Mouse (Mus musculus): ENCODE results near the gene Bloc1s5. TPM values are rescaled to one million over a fixed set of nuclear protein-coding genes. Genes with fewer than 3 reads are reported as not detected.
A peak's percentile ranks its signal among the peaks of the same experiment; 100 is the strongest.

Gene Bloc1s5
- polyA plus RNA-seq, 1 experiment from 2014 or later = 17.1 TPM

- no peaks in the 10 kb centered on the region for H3K9me3 ChIP-seq
- no peak overlapping the region for H3K4me2 ChIP-seq
- H3K27ac ChIP-seq (replicated peaks) = peak overlapping the region; percentile 16; the same call in 1 of the 2 replicates
- no peak overlapping the region for H3K9ac ChIP-seq
- 66% methylated on average over 4 of the region's 4 CpGs for WGBS
- H3K4me1 ChIP-seq = peaks cover 36% of the 10 kb centered on the region
- ATAC-seq (ENCODE audit: extremely low read depth, insufficient number of reproducible peaks, low FRiP score, low TSS enrichment) = no peak
- H3K36me3 ChIP-seq = peaks cover 27% of the 10 kb centered on the region
- H3K27me3 ChIP-seq (replicated peaks) = no peaks in the 10 kb centered on the region
- no peak overlapping the region for H3K4me3 ChIP-seq
These were observed 18.0 kb downstream of the Bloc1s5 start for GRCm38 (mm10) chr13:38616887-38617286.

GRCm38 (mm10) chr13:38615656-38616055 is 19.3 kb downstream of the Bloc1s5 start:
- WGBS = 44% methylated on average over 5 of the region's 5 CpGs
- no peak overlapping the region for H3K9ac ChIP-seq
- H3K4me3 ChIP-seq = no peak overlapping the region
- H3K27me3 ChIP-seq (replicated peaks) = no peaks in the 10 kb centered on the region
- H3K9me3 ChIP-seq = no peaks in the 10 kb centered on the region
- H3K4me1 ChIP-seq = peaks cover 37% of the 10 kb centered on the region
- no peak for ATAC-seq (ENCODE audit: extremely low read depth, insufficient number of reproducible peaks, low FRiP score, low TSS enrichment)
- H3K4me2 ChIP-seq = no peak overlapping the region
- H3K27ac ChIP-seq (replicated peaks) = no peak overlapping the region
- peaks cover 27% of the 10 kb centered on the region for H3K36me3 ChIP-seq

GRCm38 (mm10) chr13:38614298-38614697 is 20.6 kb downstream of the Bloc1s5 start:
- no peaks in the 10 kb centered on the region for H3K27me3 ChIP-seq (replicated peaks)
- H3K9ac ChIP-seq = peak overlapping the region; percentile 10; the same call in 1 of the 2 replicates
- peaks cover 45% of the 10 kb centered on the region for H3K4me1 ChIP-seq
- H3K9me3 ChIP-seq = no peaks in the 10 kb centered on the region
- H3K36me3 ChIP-seq = peaks cover 28% of the 10 kb centered on the region
- WGBS = 34% methylated on average over 5 of the region's 5 CpGs
- no peak overlapping the region for H3K4me3 ChIP-seq
- peak overlapping the region; percentile 16; the same call in 1 of the 2 replicates for H3K4me2 ChIP-seq
- no peak for ATAC-seq (ENCODE audit: extremely low read depth, insufficient number of reproducible peaks, low FRiP score, low TSS enrichment)
- peak overlapping the region; percentile 61 for H3K27ac ChIP-seq (replicated peaks)

- Histone ChIP-seq H3K27me3 (replicated peaks) (no peaks in the 10 kb centered on the region), H3K4me3 (no peak overlapping the region), H3K27ac (replicated peaks) (peak overlapping the region; percentile 61; the same call in 1 of the 2 replicates), H3K9ac (0 out of 2 replicates have a peak overlapping the region, but pooled peaks have one; percentile 24), H3K9me3 (no peaks in the 10 kb centered on the region), H3K4me2 (no peak overlapping the region), H3K4me1 (peaks cover 45% of the 10 kb centered on the region), H3K36me3 (peaks cover 26% of the 10 kb centered on the region)
- WGBS = 68% methylated on average over 8 of the region's 8 CpGs
- ATAC-seq (ENCODE audit: extremely low read depth, insufficient number of reproducible peaks, low FRiP score, low TSS enrichment) = no peak
These were observed 21.3 kb downstream of the Bloc1s5 start for GRCm38 (mm10) chr13:38613583-38613982.

GRCm38 (mm10) chr13:38612608-38613007 is 22.3 kb downstream of the Bloc1s5 start:
- Histone ChIP-seq H3K36me3 (peaks cover 26% of the 10 kb centered on the region), H3K9me3 (no peaks in the 10 kb centered on the region), H3K9ac (no peak overlapping the region), H3K27me3 (replicated peaks) (no peaks in the 10 kb centered on the region), H3K4me3 (no peak overlapping the region), H3K4me2 (no peak overlapping the region), H3K4me1 (peaks cover 45% of the 10 kb centered on the region), H3K27ac (replicated peaks) (no peak overlapping the region)
- 74% methylated on average over 9 of the region's 9 CpGs for WGBS
- no peak for ATAC-seq (ENCODE audit: extremely low read depth, insufficient number of reproducible peaks, low FRiP score, low TSS enrichment)

- no peak overlapping the region for H3K4me3 ChIP-seq
- H3K27ac ChIP-seq (replicated peaks) = no peak overlapping the region
- no peaks in the 10 kb centered on the region for H3K9me3 ChIP-seq
- no peak overlapping the region for H3K9ac ChIP-seq
- peaks cover 26% of the 10 kb centered on the region for H3K36me3 ChIP-seq
- ATAC-seq (ENCODE audit: extremely low read depth, insufficient number of reproducible peaks, low FRiP score, low TSS enrichment) = no peak
- 90% methylated on average over 4 of the region's 4 CpGs for WGBS
- no peaks in the 10 kb centered on the region for H3K27me3 ChIP-seq (replicated peaks)
- peaks cover 42% of the 10 kb centered on the region for H3K4me1 ChIP-seq
- H3K4me2 ChIP-seq = no peak overlapping the region
These were observed 22.7 kb downstream of the Bloc1s5 start for GRCm38 (mm10) chr13:38612179-38612578.

GRCm38 (mm10) chr13:38610336-38610735 is 24.6 kb downstream of the Bloc1s5 start:
- H3K9me3 ChIP-seq = no peaks in the 10 kb centered on the region
- H3K36me3 ChIP-seq = peaks cover 29% of the 10 kb centered on the region
- no peak overlapping the region for H3K4me2 ChIP-seq
- peaks cover 28% of the 10 kb centered on the region for H3K4me1 ChIP-seq
- H3K27ac ChIP-seq (replicated peaks) = no peak overlapping the region; the same call in 1 of the 2 replicates
- H3K4me3 ChIP-seq = no peak overlapping the region
- no peak overlapping the region for H3K9ac ChIP-seq
- no peaks in the 10 kb centered on the region for H3K27me3 ChIP-seq (replicated peaks)
- no peak for ATAC-seq (ENCODE audit: extremely low read depth, insufficient number of reproducible peaks, low FRiP score, low TSS enrichment)
- 53% methylated on average over 6 of the region's 6 CpGs for WGBS

GRCm38 (mm10) chr13:38607130-38607529 is 27.8 kb downstream of the Bloc1s5 start:
- no peak for ATAC-seq (ENCODE audit: extremely low read depth, insufficient number of reproducible peaks, low FRiP score, low TSS enrichment)
- no peak overlapping the region for H3K27ac ChIP-seq (replicated peaks)
- no peaks in the 10 kb centered on the region for H3K9me3 ChIP-seq
- no peak overlapping the region for H3K4me2 ChIP-seq
- peaks cover 23% of the 10 kb centered on the region for H3K36me3 ChIP-seq
- 73% methylated on average over 6 of the region's 6 CpGs for WGBS
- H3K4me3 ChIP-seq = no peak overlapping the region
- no peaks in the 10 kb centered on the region for H3K27me3 ChIP-seq (replicated peaks)
- H3K9ac ChIP-seq = no peak overlapping the region
- H3K4me1 ChIP-seq = peaks cover 25% of the 10 kb centered on the region

GRCm38 (mm10) chr13:38605353-38605752 is 29.6 kb downstream of the Bloc1s5 start:
- no peak overlapping the region for H3K4me3 ChIP-seq
- no peak overlapping the region for H3K9ac ChIP-seq
- 79% methylated on average over 6 of the region's 6 CpGs for WGBS
- peaks cover 12% of the 10 kb centered on the region; the same call in 1 of the 2 replicates for H3K36me3 ChIP-seq
- no peak overlapping the region for H3K4me2 ChIP-seq
- H3K9me3 ChIP-seq = no peaks in the 10 kb centered on the region
- no peak overlapping the region for H3K27ac ChIP-seq (replicated peaks)
- ATAC-seq (ENCODE audit: extremely low read depth, insufficient number of reproducible peaks, low FRiP score, low TSS enrichment) = no peak
- no peaks in the 10 kb centered on the region for H3K27me3 ChIP-seq (replicated peaks)
- peaks cover 33% of the 10 kb centered on the region for H3K4me1 ChIP-seq

- WGBS = 78% methylated on average over 13 of the region's 13 CpGs
- no peak for ATAC-seq (ENCODE audit: extremely low read depth, insufficient number of reproducible peaks, low FRiP score, low TSS enrichment)
These were observed 31.9 kb downstream of the Bloc1s5 start for GRCm38 (mm10) chr13:38602966-38603365.

GRCm38 (mm10) chr13:38602243-38602832 is 32.6 kb downstream of the Bloc1s5 start:
- WGBS = 36% methylated on average over 17 of the region's 17 CpGs
- ATAC-seq (ENCODE audit: extremely low read depth, insufficient number of reproducible peaks, low FRiP score, low TSS enrichment) = no peak
- no peaks in the 10 kb centered on the region for H3K27me3 ChIP-seq (replicated peaks)
- peak overlapping the region; percentile 67 for H3K27ac ChIP-seq (replicated peaks)
- H3K4me3 ChIP-seq = no peak overlapping the region; the same call in 1 of the 2 replicates
- peaks cover 15% of the 10 kb centered on the region; the same call in 1 of the 2 replicates for H3K36me3 ChIP-seq
- no peaks in the 10 kb centered on the region for H3K9me3 ChIP-seq
- peak overlapping the region; percentile 51 for H3K4me2 ChIP-seq
- H3K4me1 ChIP-seq = peaks cover 27% of the 10 kb centered on the region
- H3K9ac ChIP-seq = peak overlapping the region; percentile 58; the same call in 1 of the 2 replicates

More at GRCm38 (mm10) chr13:38602966-38603365, 31.9 kb downstream of the Bloc1s5 start:
- Histone ChIP-seq H3K9ac (peak overlapping the region; percentile 58; the same call in 1 of the 2 replicates), H3K36me3 (peaks cover 15% of the 10 kb centered on the region; the same call in 1 of the 2 replicates), H3K27ac (replicated peaks) (peak overlapping the region; percentile 67), H3K27me3 (replicated peaks) (no peaks in the 10 kb centered on the region), H3K4me1 (peaks cover 27% of the 10 kb centered on the region), H3K9me3 (no peaks in the 10 kb centered on the region), H3K4me3 (no peak overlapping the region), H3K4me2 (peak overlapping the region; percentile 51)

- H3K27ac ChIP-seq (replicated peaks) = no peak overlapping the region
- no peak overlapping the region for H3K9ac ChIP-seq
- H3K36me3 ChIP-seq = peaks cover 12% of the 10 kb centered on the region; the same call in 1 of the 2 replicates
- no peaks in the 10 kb centered on the region for H3K27me3 ChIP-seq (replicated peaks)
- peaks cover 29% of the 10 kb centered on the region for H3K4me1 ChIP-seq
- no peak overlapping the region for H3K4me3 ChIP-seq
- ATAC-seq (ENCODE audit: extremely low read depth, insufficient number of reproducible peaks, low FRiP score, low TSS enrichment) = no peak
- H3K4me2 ChIP-seq = no peak overlapping the region
- WGBS = 71% methylated on average over 11 of the region's 11 CpGs
- no peaks in the 10 kb centered on the region for H3K9me3 ChIP-seq
These were observed 34.1 kb downstream of the Bloc1s5 start for GRCm38 (mm10) chr13:38600811-38601210.
